In genomic region chr14:111283681-111284461, GRCm38 (mm10) we compare ENCODE assay signal across 21 mouse cellular contexts.
DNase-seq lines count a peak whose midpoint lies in the region; ATAC-seq lines count a peak whose summit lies in the region.
"Had no signal": no experiment of that assay in that cellular context is flagged by ENCODE, and none has a peak within 500 bp of the region (broad histone marks: within the 10 kb centered on the region; RNA-seq: fewer than 3 reads in every experiment).

No protein-coding gene starts in this region.

- intact Hi-C loops in left cerebral cortex, postnatal 4 days (cut with DNase I), result no loop called here

- no peak overlapping the region for H3K4me3 ChIP-seq in hindbrain, embryonic 16.5 days (ENCODE audit: low read length)
- H3K4me3 ChIP-seq: embryonic facial prominence, embryonic 12.5 days; heart, embryonic 10.5 days; neural tube, embryonic 12.5 days had no signal

- no peaks in the 10 kb centered on the region for H3K4me1 ChIP-seq in hindbrain, embryonic 16.5 days (ENCODE audit: control insufficient read depth, insufficient read depth, low read depth, low read length)
- H3K4me1 ChIP-seq: embryonic facial prominence, embryonic 12.5 days; heart, embryonic 10.5 days; neural tube, embryonic 12.5 days had no signal

- H3K27me3 ChIP-seq in hindbrain, embryonic 16.5 days (replicated peaks; ENCODE audit: control insufficient read depth, insufficient read depth, low read length), result no peaks in the 10 kb centered on the region
- H3K27me3 ChIP-seq: embryonic facial prominence, embryonic 12.5 days; neural tube, embryonic 12.5 days had no signal

- peak; percentile 83 for ATAC-seq in hindbrain, embryonic 16.5 days
- ATAC-seq: CD4-positive, CD25-positive, alpha-beta regulatory T cell, adult 4 months had no signal

- no peak overlapping the region for H3K4me2 ChIP-seq in hindbrain, embryonic 16.5 days (ENCODE audit: low read length)
- H3K4me2 ChIP-seq: embryonic facial prominence, embryonic 12.5 days; neural tube, embryonic 12.5 days had no signal

- H3K36me3 ChIP-seq in hindbrain, embryonic 16.5 days (ENCODE audit: control insufficient read depth, insufficient read depth, low read length), result no peaks in the 10 kb centered on the region
- H3K36me3 ChIP-seq: embryonic facial prominence, embryonic 12.5 days; G1E; heart, embryonic 10.5 days; neural tube, embryonic 12.5 days had no signal

- no peak overlapping the region for H3K27ac ChIP-seq in hindbrain, embryonic 16.5 days (ENCODE audit: low read depth, low read length)
- H3K27ac ChIP-seq: embryonic facial prominence, embryonic 12.5 days; heart, embryonic 10.5 days; neural tube, embryonic 12.5 days had no signal

- DNase-seq in cerebellum, postnatal 10 days, result peak; percentile 5 to 39
- no peak for DNase-seq in cerebellum, adult 11 months
- peak; percentile 30 for DNase-seq in left cerebral cortex, postnatal 4 days
- no peak for DNase-seq in left cerebral cortex, adult 9 months (ENCODE audit: low spot score in 2 of 2)
- DNase-seq in Muller cell, postnatal 12 days (ENCODE audit: inconsistent ontology term), result no peak
- DNase-seq in kidney, adult 18-20 months, result no peak
- DNase-seq in kidney, postnatal 4 days, result no peak
- DNase-seq: adrenal gland, postnatal 10 days; cerebellum, adult 9-11 months; gastrocnemius, postnatal 25 days; heart, postnatal 14 days; layer of hippocampus, postnatal 36 days; lung, adult 18-20 months; lung, postnatal 36 days; right cerebral cortex, postnatal 14 days had no signal

- no peaks in the 10 kb centered on the region for H3K9me3 ChIP-seq in hindbrain, embryonic 16.5 days (ENCODE audit: control insufficient read depth, low read length)
- H3K9me3 ChIP-seq: embryonic facial prominence, embryonic 12.5 days; G1E; heart, embryonic 10.5 days; neural tube, embryonic 12.5 days had no signal

- no peak overlapping the region for H3K9ac ChIP-seq in hindbrain, embryonic 16.5 days (ENCODE audit: low read depth, low read length)
- H3K9ac ChIP-seq: embryonic facial prominence, embryonic 12.5 days; neural tube, embryonic 12.5 days had no signal

- WGBS in hindbrain, embryonic 16.5 days, result 61% methylated on average over 10 of the region's 10 CpGs

Comparison
In these comparisons a context has a peak if more than half of its experiments do, and no peak if none do; other contexts are left out.
1. DNase-seq: peak in cerebellum, postnatal 10 days (2 of 2) and left cerebral cortex, postnatal 4 days (single experiment); none in cerebellum, adult 11 months (single experiment), left cerebral cortex, adult 9 months (0 of 2), Muller cell, postnatal 12 days (single experiment), kidney, adult 18-20 months (single experiment) and kidney, postnatal 4 days (0 of 2).